Mouse (Mus musculus): ENCODE measurements around the gene Dmgdh. TPM values are rescaled to one million over a fixed set of nuclear protein-coding genes. Genes with fewer than 3 reads are reported as not detected.

The Dmgdh gene
- total and polyA plus RNA-seq, 3 experiments = 0.20 to 0.27 TPM; not detected in 1

DNA sequence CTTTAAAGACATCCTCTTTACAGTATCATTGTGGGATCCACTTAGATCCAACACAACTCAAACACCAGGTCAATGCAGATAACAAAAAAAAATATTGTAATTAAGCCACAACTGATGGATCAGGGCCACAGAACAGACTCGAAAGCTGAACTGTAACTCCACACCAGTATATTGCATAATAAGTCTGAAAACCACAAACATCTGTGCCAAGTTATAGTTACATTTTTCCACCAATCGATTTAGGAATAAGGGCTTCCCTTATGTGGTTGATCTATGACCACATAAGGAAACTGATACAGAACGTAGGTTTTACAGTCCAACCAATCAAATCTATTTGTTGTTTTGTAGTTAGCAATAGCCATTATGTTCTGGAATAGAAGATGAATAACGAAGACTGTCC lies 80.9 kb downstream of the Dmgdh start:
- Histone ChIP-seq H3K27me3 (replicated peaks) (no peaks in the 10 kb centered on the region), H3K27ac (ENCODE audit: insufficient read depth, low read depth) (no peak overlapping the region), H3K4me1 (ENCODE audit: control insufficient read depth in 1 of 2, insufficient read depth in 2 of 2) (peaks cover 0 to 13% of the 10 kb centered on the region in 2 experiments; a peak in 2 of 4 replicates), H3K36me3 (replicated peaks in 1 of 2; ENCODE audit: control insufficient read depth in 1 of 2, insufficient read depth in 1 of 2, low read length in 1 of 2) (no peaks in the 10 kb centered on the region), H3K9me3 (replicated peaks; ENCODE audit: low read length) (no peaks in the 10 kb centered on the region), H3K4me3 (replicated peaks in 1 of 3; ENCODE audit: low read depth in 2 of 3, low read length in 2 of 3, poor library complexity in 1 of 3) (no peak overlapping the region), H3K9ac (ENCODE audit: insufficient read depth, low read depth) (no peak overlapping the region), H3K4me2 (ENCODE audit: insufficient read depth, low read depth, poor library complexity, severe bottlenecking) (no peak overlapping the region), H3K79me2 (replicated peaks; ENCODE audit: control insufficient read depth, extremely low read depth, insufficient read depth, poor library complexity, severe bottlenecking) (no peaks in the 10 kb centered on the region)
- peak; percentile 8 for DNase-seq (ENCODE audit: extremely low read depth)
- TF ChIP-seq MEF2A (IDR thresholded peaks at IDR 0.05; ENCODE audit: borderline replicate concordance, low read depth, low read length) (no peak), BHLHE40 (IDR thresholded peaks at IDR 0.05; ENCODE audit: low read depth, low read length) (no peak), TCF12 (IDR thresholded peaks at IDR 0.05; ENCODE audit: low read depth, low read length) (no peak), MXI1 (IDR thresholded peaks at IDR 0.05; ENCODE audit: low read depth, low read length) (no peak), HCFC1 (IDR thresholded peaks at IDR 0.05; ENCODE audit: low read depth, low read length) (no peak), ZC3H11A (IDR thresholded peaks at IDR 0.05; ENCODE audit: low read depth, low read length) (no peak), UBTF (IDR thresholded peaks at IDR 0.05; ENCODE audit: low read depth, low read length) (no peak), ELF1 (IDR thresholded peaks at IDR 0.05; ENCODE audit: low read depth, low read length) (no peak), E2F4 (IDR thresholded peaks at IDR 0.05; ENCODE audit: insufficient replicate concordance, low read depth, low read length) (no peak), MAX (IDR thresholded peaks at IDR 0.05; ENCODE audit: low read length) (no peak), MYC (IDR thresholded peaks at IDR 0.05; ENCODE audit: low read depth, low read length) (no peak), JUN (IDR thresholded peaks at IDR 0.05; ENCODE audit: insufficient read depth, low read depth, low read length) (no peak), CTCF (conservative IDR thresholded peaks at IDR 0.05 in 1 of 2, IDR thresholded peaks at IDR 0.05 in 1 of 2; ENCODE audit: low read depth in 2 of 2, low read length in 2 of 2) (no peak), ZNF384 (IDR thresholded peaks at IDR 0.05; ENCODE audit: low read depth, low read length) (no peak), GABPA (IDR thresholded peaks at IDR 0.05; ENCODE audit: insufficient replicate concordance, low read depth, low read length) (no peak), POLR2AphosphoS2 (IDR thresholded peaks at IDR 0.05; ENCODE audit: low read depth, low read length) (no peak), SIN3A (IDR thresholded peaks at IDR 0.05; ENCODE audit: low read length) (no peak), RAD21 (IDR thresholded peaks at IDR 0.05; ENCODE audit: low read depth, low read length) (no peak)
- dilution Hi-C loops (cut with MboI; ENCODE audit: extremely low pct_ligation_motif_present, extremely low pct_unique_long_range_greater_than_20kb, low sequenced_read_pairs) (no loop called here), in situ Hi-C loops (cut with MboI; ENCODE audit: low pct_ligation_motif_present, low pct_unique_long_range_greater_than_20kb, low sequenced_read_pairs) (no loop called here)

DNA sequence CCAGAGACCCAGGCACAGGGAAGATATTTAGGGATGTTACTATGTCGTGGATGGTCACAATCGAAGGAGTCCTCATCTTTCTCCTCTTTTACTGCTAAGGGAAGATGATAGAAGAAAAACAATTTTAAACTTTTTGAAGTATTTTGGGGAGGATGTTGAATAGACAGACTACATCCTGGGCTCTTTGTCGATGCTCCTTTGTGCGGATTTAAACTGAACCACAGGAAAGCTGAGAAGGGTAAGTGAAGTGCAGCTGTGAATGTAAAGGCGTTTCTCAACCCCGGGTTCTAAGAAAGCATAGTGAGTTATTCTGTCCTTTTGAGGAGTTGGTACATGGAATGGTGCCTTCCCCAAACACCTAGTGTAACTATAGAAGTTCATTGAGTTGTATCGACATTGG lies 82.4 kb downstream of the Dmgdh start:
- Histone ChIP-seq H3K79me2 (replicated peaks; ENCODE audit: control insufficient read depth, extremely low read depth, insufficient read depth, poor library complexity, severe bottlenecking) (no peaks in the 10 kb centered on the region), H3K4me1 (ENCODE audit: control insufficient read depth in 1 of 2, insufficient read depth in 2 of 2) (peaks cover 0 to 15% of the 10 kb centered on the region in 2 experiments; a peak in 2 of 4 replicates), H3K4me3 (replicated peaks in 1 of 3; ENCODE audit: low read depth in 2 of 3, low read length in 2 of 3, poor library complexity in 1 of 3) (no peak overlapping the region), H3K27me3 (replicated peaks) (no peaks in the 10 kb centered on the region), H3K27ac (ENCODE audit: insufficient read depth, low read depth) (no peak overlapping the region), H3K4me2 (ENCODE audit: insufficient read depth, low read depth, poor library complexity, severe bottlenecking) (no peak overlapping the region), H3K9me3 (replicated peaks; ENCODE audit: low read length) (no peaks in the 10 kb centered on the region), H3K9ac (ENCODE audit: insufficient read depth, low read depth) (no peak overlapping the region), H3K36me3 (replicated peaks in 1 of 2; ENCODE audit: control insufficient read depth in 1 of 2, insufficient read depth in 1 of 2, low read length in 1 of 2) (no peaks in the 10 kb centered on the region)
- in situ Hi-C loops (cut with MboI; ENCODE audit: low pct_ligation_motif_present, low pct_unique_long_range_greater_than_20kb, low sequenced_read_pairs) = no loop called here
- dilution Hi-C loops (cut with MboI; ENCODE audit: extremely low pct_ligation_motif_present, extremely low pct_unique_long_range_greater_than_20kb, low sequenced_read_pairs) = no loop called here
- no peak for TF ChIP-seq SMC3 (IDR thresholded peaks at IDR 0.05; ENCODE audit: low read depth, low read length)
- TF ChIP-seq JUND (conservative IDR thresholded peaks at IDR 0.05; ENCODE audit: low read depth, low read length) = no peak
- no peak for TF ChIP-seq ETS1 (conservative IDR thresholded peaks at IDR 0.05; ENCODE audit: low read depth, low read length)
- no peak for TF ChIP-seq HCFC1 (IDR thresholded peaks at IDR 0.05; ENCODE audit: low read depth, low read length)
- TF ChIP-seq MAX (IDR thresholded peaks at IDR 0.05; ENCODE audit: low read length) = no peak
- TF ChIP-seq JUN (IDR thresholded peaks at IDR 0.05; ENCODE audit: insufficient read depth, low read depth, low read length) = no peak
- no peak for TF ChIP-seq MEF2A (IDR thresholded peaks at IDR 0.05; ENCODE audit: borderline replicate concordance, low read depth, low read length)
- no peak for TF ChIP-seq KAT2A (IDR thresholded peaks at IDR 0.05; ENCODE audit: insufficient replicate concordance, low read length)
- DNase-seq (ENCODE audit: extremely low read depth) = no peak

All from CH12.LX (cell line).